Mouse (Mus musculus): ENCODE data around the gene Fkbp11.

GRCm38 (mm10) chr15:98674994-98675545 lies 52.9 kb downstream of the Fkbp11 start:
- TF ChIP-seq CTCF (IDR thresholded peaks at IDR 0.05 in 2 of 3, conservative IDR thresholded peaks at IDR 0.05 in 1 of 3; ENCODE audit: control insufficient read depth in 1 of 3, insufficient read depth in 1 of 3, low read depth in 2 of 3, low read length in 3 of 3, poor library complexity in 1 of 3, severe bottlenecking in 1 of 3) (no peak), POLR2A (IDR thresholded peaks at IDR 0.05; ENCODE audit: control insufficient read depth in 1 of 2, insufficient read depth in 1 of 2, low read depth in 1 of 2, low read length in 2 of 2, poor library complexity in 1 of 2) (no peak), HCFC1 (IDR thresholded peaks at IDR 0.05; ENCODE audit: low read depth, low read length) (no peak), ETS1 (IDR thresholded peaks at IDR 0.05; ENCODE audit: low read depth, low read length) (no peak)

Data from MEL (cell line).